Mouse (Mus musculus): ENCODE results near the gene Oas1c. TPM values are rescaled to one million over a fixed set of nuclear protein-coding genes. Genes with fewer than 3 reads are reported as not detected.
"Not testable (repeated sequence)": the region's sequence is repeated elsewhere in the genome, so short reads cannot be mapped to it uniquely, and the experiment has no call there.

Gene Oas1c
- polyA plus RNA-seq, 1 experiment from 2014 or later: 1.2 TPM

GRCm38 (mm10) chr5:120815949-120816348 lies 3.6 kb upstream of the Oas1c start:
- 61% methylated on average over 3 of the region's 3 CpGs for WGBS
- Histone ChIP-seq H3K27me3 (ENCODE audit: control insufficient read depth, insufficient read depth, low read length) (no peaks in the 10 kb centered on the region), H3K27ac (replicated peaks) (no peak overlapping the region), H3K4me1 (replicated peaks; ENCODE audit: control insufficient read depth, insufficient read depth) (no peaks in the 10 kb centered on the region), H3K4me3 (ENCODE audit: low read depth, low read length) (no peak overlapping the region), H3K36me3 (ENCODE audit: control insufficient read depth, insufficient read depth, low read length) (no peaks in the 10 kb centered on the region), H3K4me2 (replicated peaks; ENCODE audit: low read depth) (no peak overlapping the region), H3K9me3 (ENCODE audit: control insufficient read depth, low read length) (no peaks in the 10 kb centered on the region), H3K9ac (ENCODE audit: low read length) (no peak overlapping the region)
- TF ChIP-seq EP300 (optimal IDR thresholded peaks at IDR 0.05) (no peak), CTCF (IDR thresholded peaks at IDR 0.05; ENCODE audit: low read depth) (peak; percentile 65)
- DNase-seq (ENCODE audit: low spot score) (peak; percentile 27), ATAC-seq (ENCODE audit: low FRiP score, low TSS enrichment) (no peak)

DNA sequence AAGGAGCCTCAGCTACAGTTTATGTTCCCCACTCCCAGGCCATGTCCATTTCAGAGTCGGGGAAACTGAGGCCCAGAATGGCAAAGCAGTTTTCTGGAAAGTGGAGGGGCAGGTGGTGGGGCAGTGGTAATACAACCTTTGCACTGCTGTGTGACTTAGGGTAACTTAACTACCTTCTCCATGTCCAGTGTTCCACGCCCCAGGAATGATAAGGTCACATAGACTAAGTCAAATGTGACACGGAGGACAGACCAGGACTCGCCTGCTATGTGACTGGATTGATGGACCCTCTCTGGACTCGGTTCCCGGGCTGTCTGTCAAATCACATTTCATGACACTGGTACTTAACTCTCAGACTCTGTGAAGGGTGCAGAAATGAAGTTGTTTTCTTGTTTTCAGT lies 709 bp upstream of the Oas1c start:
- ATAC-seq (ENCODE audit: low FRiP score, low TSS enrichment) (no peak), DNase-seq (ENCODE audit: low spot score) (no peak)
- 81% methylated on average over 6 of the region's 6 CpGs for WGBS
- H3K27ac ChIP-seq (replicated peaks): no peak overlapping the region
- peak overlapping the region; percentile 72 for H3K4me2 ChIP-seq (replicated peaks; ENCODE audit: low read depth)
- no peaks in the 10 kb centered on the region for H3K36me3 ChIP-seq (ENCODE audit: control insufficient read depth, insufficient read depth, low read length)
- peak overlapping the region; percentile 72 for H3K9ac ChIP-seq (ENCODE audit: low read length)
- H3K27me3 ChIP-seq (ENCODE audit: control insufficient read depth, insufficient read depth, low read length): no peaks in the 10 kb centered on the region
- H3K4me3 ChIP-seq (ENCODE audit: low read depth, low read length): peak overlapping the region; percentile 44
- no peak for TF ChIP-seq CTCF (IDR thresholded peaks at IDR 0.05; ENCODE audit: low read depth)
- TF ChIP-seq EP300 (optimal IDR thresholded peaks at IDR 0.05): no peak
- H3K9me3 ChIP-seq (ENCODE audit: control insufficient read depth, low read length): no peaks in the 10 kb centered on the region
- no peaks in the 10 kb centered on the region for H3K4me1 ChIP-seq (replicated peaks; ENCODE audit: control insufficient read depth, insufficient read depth)

DNA sequence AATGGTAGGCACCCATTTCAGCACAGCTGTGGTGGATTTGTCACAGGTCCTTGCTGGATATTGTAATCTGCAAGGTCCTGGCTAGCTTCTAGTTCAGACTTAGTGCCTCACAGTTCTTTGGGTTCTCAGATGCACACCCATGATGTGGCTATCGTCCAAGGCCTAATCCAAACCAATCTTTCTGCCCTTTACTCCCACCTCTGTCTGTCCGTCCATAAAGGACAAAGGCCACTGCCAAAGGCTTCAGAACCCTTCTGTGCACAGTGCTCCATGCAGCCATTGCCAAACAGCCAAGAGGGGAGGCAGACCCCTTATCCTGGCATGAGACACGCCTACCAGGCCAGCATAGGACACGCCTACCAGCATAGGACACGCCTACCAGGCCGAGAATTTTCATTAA lies 3.1 kb downstream of the Oas1c start:
- no peaks in the 10 kb centered on the region for H3K27me3 ChIP-seq (ENCODE audit: control insufficient read depth, insufficient read depth, low read length)
- H3K4me2 ChIP-seq (replicated peaks; ENCODE audit: low read depth): no peak overlapping the region
- no peak for TF ChIP-seq CTCF (IDR thresholded peaks at IDR 0.05; ENCODE audit: low read depth)
- TF ChIP-seq EP300 (optimal IDR thresholded peaks at IDR 0.05): no peak
- no peaks in the 10 kb centered on the region for H3K36me3 ChIP-seq (ENCODE audit: control insufficient read depth, insufficient read depth, low read length)
- ATAC-seq (ENCODE audit: low FRiP score, low TSS enrichment) (no peak), DNase-seq (ENCODE audit: low spot score) (no peak)
- no peaks in the 10 kb centered on the region for H3K9me3 ChIP-seq (ENCODE audit: control insufficient read depth, low read length)
- H3K27ac ChIP-seq (replicated peaks): no peak overlapping the region
- no peak overlapping the region for H3K4me3 ChIP-seq (ENCODE audit: low read depth, low read length)
- H3K9ac ChIP-seq (ENCODE audit: low read length): no peak overlapping the region
- H3K4me1 ChIP-seq (replicated peaks; ENCODE audit: control insufficient read depth, insufficient read depth): no peaks in the 10 kb centered on the region
- 39% methylated on average over 6 of the region's 6 CpGs for WGBS

GRCm38 (mm10) chr5:120806458-120806857 lies 5.9 kb downstream of the Oas1c start:
- no peak for ATAC-seq (ENCODE audit: low FRiP score, low TSS enrichment)
- 100% methylated on average over 1 of the region's 1 CpGs for whole genome bisulfite sequencing
- peak; percentile 69 for DNase-seq (ENCODE audit: low spot score)

GRCm38 (mm10) chr5:120803596-120803995 lies 8.7 kb downstream of the Oas1c start:
- Histone ChIP-seq H3K9ac (ENCODE audit: low read length) (no peak overlapping the region), H3K27ac (replicated peaks) (no peak overlapping the region), H3K4me1 (replicated peaks; ENCODE audit: control insufficient read depth, insufficient read depth) (no peaks in the 10 kb centered on the region), H3K36me3 (ENCODE audit: control insufficient read depth, insufficient read depth, low read length) (no peaks in the 10 kb centered on the region), H3K4me3 (ENCODE audit: low read depth, low read length) (no peak overlapping the region), H3K9me3 (ENCODE audit: control insufficient read depth, low read length) (no peaks in the 10 kb centered on the region), H3K4me2 (replicated peaks; ENCODE audit: low read depth) (no peak overlapping the region), H3K27me3 (ENCODE audit: control insufficient read depth, insufficient read depth, low read length) (no peaks in the 10 kb centered on the region)
- TF ChIP-seq EP300 (optimal IDR thresholded peaks at IDR 0.05) (no peak), CTCF (IDR thresholded peaks at IDR 0.05; ENCODE audit: low read depth) (no peak)
- ATAC-seq (ENCODE audit: low FRiP score, low TSS enrichment) (no peak), DNase-seq (ENCODE audit: low spot score) (no peak)
- 62% methylated on average over 2 of the region's 2 CpGs for WGBS

More at GRCm38 (mm10) chr5:120806458-120806857, 5.9 kb downstream of the Oas1c start:
- Histone ChIP-seq H3K27ac (replicated peaks) (no peak overlapping the region), H3K9me3 (ENCODE audit: control insufficient read depth, low read length) (no peaks in the 10 kb centered on the region), H3K9ac (ENCODE audit: low read length) (no peak overlapping the region), H3K4me3 (ENCODE audit: low read depth, low read length) (no peak overlapping the region), H3K4me1 (replicated peaks; ENCODE audit: control insufficient read depth, insufficient read depth) (no peaks in the 10 kb centered on the region), H3K4me2 (replicated peaks; ENCODE audit: low read depth) (no peak overlapping the region), H3K27me3 (ENCODE audit: control insufficient read depth, insufficient read depth, low read length) (no peaks in the 10 kb centered on the region), H3K36me3 (ENCODE audit: control insufficient read depth, insufficient read depth, low read length) (no peaks in the 10 kb centered on the region)
- TF ChIP-seq CTCF (IDR thresholded peaks at IDR 0.05; ENCODE audit: low read depth) (peak; percentile 73), EP300 (optimal IDR thresholded peaks at IDR 0.05) (no peak)

GRCm38 (mm10) chr5:120798943-120799342 lies 13.4 kb downstream of the Oas1c start:
- H3K4me1 ChIP-seq (replicated peaks; ENCODE audit: control insufficient read depth, insufficient read depth); DNase-seq (ENCODE audit: low spot score); ATAC-seq (ENCODE audit: low FRiP score, low TSS enrichment); H3K4me2 ChIP-seq (replicated peaks; ENCODE audit: low read depth); H3K27me3 ChIP-seq (ENCODE audit: control insufficient read depth, insufficient read depth, low read length); H3K27ac ChIP-seq (replicated peaks); H3K4me3 ChIP-seq (ENCODE audit: low read depth, low read length); H3K36me3 ChIP-seq (ENCODE audit: control insufficient read depth, insufficient read depth, low read length); H3K9me3 ChIP-seq (ENCODE audit: control insufficient read depth, low read length); H3K9ac ChIP-seq (ENCODE audit: low read length): not testable (repeated sequence)
- WGBS: 46% methylated on average over 2 of the region's 2 CpGs

DNA sequence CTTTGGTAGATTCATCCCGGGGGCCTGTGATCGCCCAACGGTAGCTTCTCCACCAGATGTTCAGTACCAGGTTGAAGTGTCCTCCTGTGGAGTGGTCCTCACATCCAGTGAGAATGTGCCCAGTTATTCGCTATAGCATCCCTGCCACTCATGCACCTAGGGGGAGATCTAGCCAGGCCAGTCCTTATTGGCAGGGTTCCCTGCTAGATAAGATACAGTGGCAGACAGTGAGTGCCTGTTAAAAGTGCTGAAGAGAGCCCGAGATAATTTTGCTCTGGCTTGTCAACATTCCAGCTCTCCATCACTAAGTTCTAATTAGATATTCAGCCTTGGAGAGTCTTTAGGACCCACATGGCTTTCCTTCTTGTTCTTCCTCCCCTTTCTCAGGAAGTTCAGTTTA lies 14.2 kb downstream of the Oas1c start:
- H3K27me3 ChIP-seq (ENCODE audit: control insufficient read depth, insufficient read depth, low read length); ATAC-seq (ENCODE audit: low FRiP score, low TSS enrichment); H3K36me3 ChIP-seq (ENCODE audit: control insufficient read depth, insufficient read depth, low read length); H3K4me1 ChIP-seq (replicated peaks; ENCODE audit: control insufficient read depth, insufficient read depth); H3K4me3 ChIP-seq (ENCODE audit: low read depth, low read length); H3K9me3 ChIP-seq (ENCODE audit: control insufficient read depth, low read length); H3K27ac ChIP-seq (replicated peaks); H3K4me2 ChIP-seq (replicated peaks; ENCODE audit: low read depth); DNase-seq (ENCODE audit: low spot score); H3K9ac ChIP-seq (ENCODE audit: low read length): not testable (repeated sequence)
- 77% methylated on average over 5 of the region's 5 CpGs for WGBS

DNA sequence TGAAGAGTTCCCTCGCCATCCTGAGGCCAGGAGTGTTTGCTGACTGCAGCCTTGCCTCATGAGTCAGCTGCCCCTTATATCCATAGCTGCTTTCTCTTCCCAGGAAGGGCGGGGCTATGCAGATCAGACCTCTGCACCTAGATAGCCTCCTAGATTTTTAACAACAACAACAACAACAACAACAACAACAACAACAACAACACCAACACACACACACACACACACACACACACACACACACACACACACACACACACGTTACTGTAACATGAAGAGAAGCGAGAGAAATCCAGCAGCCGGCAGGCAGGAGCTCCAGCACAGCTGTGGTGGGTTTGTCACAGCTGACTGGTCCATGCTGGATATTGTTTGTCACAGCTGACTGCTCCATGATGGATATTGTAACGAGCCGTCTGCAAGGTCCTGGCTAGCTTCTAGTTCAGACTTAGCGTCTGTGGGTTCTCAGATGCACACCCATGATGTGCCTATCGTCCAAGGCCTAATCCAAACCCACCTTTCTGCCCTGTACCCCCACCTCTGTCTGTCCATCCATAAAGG lies 16.8 kb downstream of the Oas1c start, which contains the start of gene Oas1e:
Gene Oas1e, minus strand, starts transcription at position 51 of the 555 bp plus-strand sequence.
- ATAC-seq (ENCODE audit: low FRiP score, low TSS enrichment); DNase-seq (ENCODE audit: low spot score); H3K4me2 ChIP-seq (replicated peaks; ENCODE audit: low read depth); H3K27me3 ChIP-seq (ENCODE audit: control insufficient read depth, insufficient read depth, low read length); H3K36me3 ChIP-seq (ENCODE audit: control insufficient read depth, insufficient read depth, low read length); H3K4me1 ChIP-seq (replicated peaks; ENCODE audit: control insufficient read depth, insufficient read depth); H3K4me3 ChIP-seq (ENCODE audit: low read depth, low read length); H3K9me3 ChIP-seq (ENCODE audit: control insufficient read depth, low read length); H3K9ac ChIP-seq (ENCODE audit: low read length); H3K27ac ChIP-seq (replicated peaks): not testable (repeated sequence)
- 60% methylated on average over 9 of the region's 9 CpGs for WGBS
